Mouse (Mus musculus): ENCODE results near the gene Tbc1d24.
"Not testable (repeated sequence)": the region's sequence is repeated elsewhere in the genome, so short reads cannot be mapped to it uniquely, and the experiment has no call there.

Tbc1d24 gene

DNA sequence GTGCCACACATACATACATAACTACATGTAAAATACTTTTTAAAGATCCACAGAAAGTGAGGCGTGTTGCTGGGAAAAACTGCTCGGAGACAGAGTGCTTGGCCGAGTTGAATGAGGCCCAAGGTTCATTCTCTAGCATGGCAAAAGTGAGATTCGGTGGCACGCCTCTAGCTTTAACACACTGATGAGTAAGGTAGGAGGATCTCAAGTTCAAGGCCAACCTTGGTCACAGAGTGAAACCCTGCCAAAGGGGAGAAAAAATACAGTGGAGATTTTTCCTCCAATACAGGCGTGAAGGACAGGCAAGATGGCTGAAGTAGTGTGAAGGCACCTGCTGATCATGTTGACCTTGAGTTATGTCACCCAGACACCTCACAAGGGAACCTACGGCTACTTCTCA lies 55.9 kb downstream of the Tbc1d24 start:
- no peak for DNase-seq (ENCODE audit: low spot score)

- no peak for DNase-seq (ENCODE audit: low spot score)
These were observed 62.5 kb downstream of the Tbc1d24 start for GRCm38 (mm10) chr17:24142897-24143296.

DNA sequence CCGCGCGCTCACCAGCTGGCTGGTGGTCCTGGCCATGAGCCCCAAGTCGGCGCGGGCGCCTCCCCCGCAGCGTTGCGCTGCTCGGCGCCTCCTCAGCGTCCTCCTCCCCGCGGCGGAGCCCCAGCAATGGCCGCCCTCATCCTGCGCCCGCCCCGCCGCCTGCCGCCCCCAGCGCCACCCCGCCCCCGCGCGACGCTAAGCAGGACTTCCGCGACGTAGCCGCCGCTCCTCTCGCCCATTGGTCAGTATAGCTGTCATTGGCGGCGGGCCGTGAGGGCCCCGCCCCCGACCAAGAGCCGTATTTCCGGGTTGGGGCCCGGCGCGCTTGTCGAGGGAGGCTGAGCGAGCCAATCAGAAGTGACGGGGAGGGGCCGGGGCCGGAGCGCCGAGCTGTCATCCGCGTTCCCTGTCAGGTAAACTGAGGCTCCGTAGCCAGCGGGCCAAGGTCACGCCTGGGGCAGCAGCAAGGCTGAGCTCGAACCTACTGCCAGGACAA lies 63.9 kb downstream of the Tbc1d24 start:
- peak; percentile 87 for DNase-seq (ENCODE audit: low spot score)

GRCm38 (mm10) chr17:24140845-24141424 lies 64.4 kb downstream of the Tbc1d24 start:
- no peak for DNase-seq (ENCODE audit: low spot score)

- DNase-seq (ENCODE audit: low spot score): no peak
These were observed 65.4 kb downstream of the Tbc1d24 start for GRCm38 (mm10) chr17:24139968-24140367.

DNA sequence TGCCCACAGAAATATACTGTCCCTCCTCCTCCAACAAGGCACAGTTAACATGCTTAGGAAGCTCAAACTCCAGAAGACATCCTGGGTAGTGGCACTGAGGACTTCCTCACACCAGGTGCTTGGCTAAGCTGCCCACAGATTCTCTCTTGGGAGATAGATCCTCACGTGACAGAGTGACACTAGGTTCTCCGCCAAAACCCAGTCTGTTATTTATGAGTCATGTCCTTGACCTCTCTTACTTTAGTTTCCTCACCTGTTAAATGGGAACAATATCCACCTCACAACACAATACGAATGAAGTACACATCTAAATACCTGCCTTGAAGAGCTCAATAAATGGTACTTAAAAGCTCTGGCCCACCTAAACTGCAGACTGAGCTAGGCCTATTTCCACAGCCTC lies 66.1 kb downstream of the Tbc1d24 start:
- no peak for DNase-seq (ENCODE audit: low spot score)

- DNase-seq (ENCODE audit: low spot score): no peak
These were observed 68.0 kb downstream of the Tbc1d24 start for GRCm38 (mm10) chr17:24137226-24137880.

DNA sequence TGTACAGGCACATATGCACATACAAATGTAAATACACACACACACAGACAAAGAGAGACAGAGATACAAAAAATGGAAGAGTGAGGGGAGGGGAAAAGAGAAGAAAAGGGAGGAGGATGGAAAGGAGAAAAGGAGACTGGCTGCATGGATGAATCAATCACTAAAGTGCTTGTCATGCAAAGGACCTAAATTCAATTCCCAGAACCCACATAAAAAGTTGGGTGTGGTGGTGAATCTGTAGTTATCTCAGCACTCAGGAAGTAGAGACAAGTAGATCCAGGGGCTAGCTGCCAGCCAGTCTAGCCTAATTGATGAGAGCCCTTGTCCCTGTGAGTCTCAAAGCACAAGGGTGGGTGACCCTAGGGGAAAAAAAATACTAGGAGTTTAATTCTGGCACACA lies 71.3 kb downstream of the Tbc1d24 start:
- DNase-seq (ENCODE audit: low spot score): no peak

- not testable (repeated sequence) for DNase-seq (ENCODE audit: low spot score)
These were observed 72.4 kb downstream of the Tbc1d24 start for GRCm38 (mm10) chr17:24132919-24133318.

GRCm38 (mm10) chr17:24131570-24131969 lies 73.8 kb downstream of the Tbc1d24 start:
- DNase-seq (ENCODE audit: low spot score): no peak

DNA sequence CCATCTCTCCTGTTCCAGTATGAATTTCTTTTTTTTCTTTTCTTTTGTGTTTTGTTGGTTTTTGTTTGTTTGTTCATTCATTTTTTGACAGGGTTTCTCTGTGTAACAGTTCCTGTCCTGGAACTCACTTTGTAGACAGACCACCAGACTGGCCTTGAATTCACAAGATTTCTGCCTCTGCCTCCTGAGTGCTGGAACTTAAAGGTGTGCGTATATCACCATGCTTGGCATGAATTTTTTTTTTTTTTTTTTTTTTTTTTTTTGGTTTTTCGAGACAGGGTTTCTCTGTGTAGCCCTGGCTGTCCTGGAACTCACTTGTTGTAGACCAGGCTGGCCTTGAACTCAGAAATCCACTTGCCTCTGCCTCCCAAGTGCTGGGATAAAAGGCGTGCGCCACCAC lies 76.1 kb downstream of the Tbc1d24 start:
- DNase-seq (ENCODE audit: low spot score): not testable (repeated sequence)

GRCm38 (mm10) chr17:24127592-24127991 lies 77.8 kb downstream of the Tbc1d24 start:
- no peak for DNase-seq (ENCODE audit: low spot score)

DNA sequence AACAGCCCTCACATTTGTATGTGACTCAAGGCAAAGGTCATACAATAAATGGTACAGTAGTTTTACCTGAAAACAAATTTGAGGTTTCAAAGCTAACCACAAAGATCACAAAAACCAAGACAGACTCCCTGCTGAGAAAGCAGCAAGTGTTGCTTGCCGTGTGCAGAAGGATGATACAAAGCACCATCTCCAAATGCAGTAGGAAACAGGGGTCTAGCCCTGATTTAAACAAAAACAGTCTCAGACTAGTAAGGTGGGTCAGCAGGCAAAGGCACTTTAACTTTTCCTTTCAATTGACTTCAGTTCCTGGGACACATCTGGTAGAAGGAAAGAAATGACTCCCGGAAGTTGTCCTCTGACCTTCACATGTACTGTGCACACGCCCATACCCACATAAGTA lies 78.6 kb downstream of the Tbc1d24 start:
- no peak for DNase-seq (ENCODE audit: low spot score)
